ENCODE assay signal across 12 mouse cellular contexts in the genomic region with DNA sequence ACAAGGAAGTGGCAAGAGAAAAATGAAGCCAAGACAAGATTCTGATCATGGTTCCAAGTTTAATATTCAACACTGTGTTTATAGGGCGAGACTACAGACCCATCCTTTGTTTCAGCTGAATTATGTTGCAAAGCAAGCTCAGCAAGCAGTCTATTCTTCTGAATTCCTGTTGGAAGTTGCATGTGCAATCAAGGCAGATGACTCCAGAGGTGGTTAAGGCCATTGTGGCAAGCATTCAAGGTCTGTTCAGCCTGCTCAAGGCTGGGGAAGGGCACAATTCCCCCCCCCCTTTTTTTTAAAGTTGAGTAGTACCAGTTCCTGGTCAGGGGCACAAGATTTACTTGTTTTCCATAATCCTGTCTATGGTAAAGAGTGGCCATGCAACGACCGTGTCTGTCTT.
"Had no signal": no experiment of that assay in that cellular context is flagged by ENCODE, and none has a peak within 500 bp of the region (broad histone marks: within the 10 kb centered on the region; RNA-seq: fewer than 3 reads in every experiment).

No protein-coding gene starts in this region.

- DNase-seq: liver, postnatal 0 days; lung, adult 2 months; lung, postnatal 14 days; lung, postnatal 36 days; retina, postnatal 1 day; right cerebral cortex, adult 18-20 months; right cerebral cortex, postnatal 25 days; right cerebral cortex, postnatal 4 days; spleen, adult 18-20 months; thymus, adult 18-20 months; thymus, postnatal 14 days; thymus, postnatal 36 days had no signal
